Mouse (Mus musculus): ENCODE results near the gene Safb. TPM values are rescaled to one million over a fixed set of nuclear protein-coding genes. Genes with fewer than 3 reads are reported as not detected.
A peak's percentile ranks its signal among the peaks of the same experiment; 100 is the strongest.

Safb gene
- 159 TPM for polyA plus RNA-seq (2021)

- ChIA-PET CTCF (no interaction called here), POLR2A (interaction anchor here (0.7 to 2.8 kb wide), 4 partner anchors 10 to 280 kb away, joined by 3 to 10 read pairs (median 4); no protein-coding TSS in a partner anchor)
- H3K27me3 ChIP-seq, result no peaks in the 10 kb centered on the region
- TF ChIP-seq CTCF (IDR thresholded peaks at IDR 0.05), result no peak
- in situ Hi-C loops (cut with MboI; ENCODE audit: low pct_unique_long_range_greater_than_20kb), result no loop called here
- ATAC-seq, result peak; percentile 79
- peak; percentile 93 for DNase-seq (ENCODE audit: low read depth, low spot score)
These were observed at the start of gene Safb, which contains the start of gene Safb2 for GRCm38 (mm10) chr17:56584257-56585130. Gene Safb, plus strand, starts transcription at chr17:56584825. Gene Safb2, minus strand, starts transcription at chr17:56584585.

- in situ Hi-C loops (cut with MboI; ENCODE audit: low pct_unique_long_range_greater_than_20kb), result loop anchor here (5.0 kb wide), 1 partner anchor 54 kb away; no protein-coding TSS in a partner anchor
- H3K27me3 ChIP-seq, result no peaks in the 10 kb centered on the region
- ChIA-PET POLR2A (interaction anchor here (0.5 kb wide), 1 partner anchor 245 kb away, joined by 3 read pairs; no protein-coding TSS in a partner anchor), CTCF (interaction anchor here (1.3 kb wide), 1 partner anchor 16 kb away, joined by 3 read pairs; no protein-coding TSS in a partner anchor)
- no peak for DNase-seq (ENCODE audit: low read depth, low spot score)
- no peak for TF ChIP-seq CTCF (IDR thresholded peaks at IDR 0.05)
- no peak for ATAC-seq
These were observed 48.4 kb upstream of the Safb start for GRCm38 (mm10) chr17:56536192-56536591.

GRCm38 (mm10) chr17:56536874-56537273, 47.8 kb upstream of the Safb start:
- no peak for TF ChIP-seq CTCF (IDR thresholded peaks at IDR 0.05)
- ATAC-seq (no peak), DNase-seq (ENCODE audit: low read depth, low spot score) (no peak)
- CTCF ChIA-PET, result no interaction called here
- POLR2A ChIA-PET, result no interaction called here
- H3K27me3 ChIP-seq, result no peaks in the 10 kb centered on the region
- in situ Hi-C loops (cut with MboI; ENCODE audit: low pct_unique_long_range_greater_than_20kb), result loop anchor here (5.0 kb wide), 1 partner anchor 55 kb away; no protein-coding TSS in a partner anchor

GRCm38 (mm10) chr17:56537912-56538311, 46.7 kb upstream of the Safb start:
- POLR2A ChIA-PET, result no interaction called here
- CTCF ChIA-PET, result interaction anchor here (0.7 kb wide), 1 partner anchor 35 kb away, joined by 3 read pairs; no protein-coding TSS in a partner anchor
- H3K27me3 ChIP-seq, result no peaks in the 10 kb centered on the region
- TF ChIP-seq CTCF (IDR thresholded peaks at IDR 0.05), result no peak
- no peak for ATAC-seq
- in situ Hi-C loops (cut with MboI; ENCODE audit: low pct_unique_long_range_greater_than_20kb), result loop anchor here (5.0 kb wide), 1 partner anchor 56 kb away; no protein-coding TSS in a partner anchor
- DNase-seq (ENCODE audit: low read depth, low spot score), result no peak

GRCm38 (mm10) chr17:56540562-56540975, 44.1 kb upstream of the Safb start:
- no peak for ATAC-seq
- POLR2A ChIA-PET, result no interaction called here
- no peaks in the 10 kb centered on the region for H3K27me3 ChIP-seq
- CTCF ChIA-PET, result no interaction called here
- no peak for TF ChIP-seq CTCF (IDR thresholded peaks at IDR 0.05)
- in situ Hi-C loops (cut with MboI; ENCODE audit: low pct_unique_long_range_greater_than_20kb), result loop anchor here (5.0 kb wide), 1 partner anchor 33 kb away; no protein-coding TSS in a partner anchor
- no peak for DNase-seq (ENCODE audit: low read depth, low spot score)

- in situ Hi-C loops (cut with MboI; ENCODE audit: low pct_unique_long_range_greater_than_20kb), result loop anchor here (5.0 kb wide), 1 partner anchor 35 kb away; no protein-coding TSS in a partner anchor
- ATAC-seq (no peak), DNase-seq (ENCODE audit: low read depth, low spot score) (no peak)
- H3K27me3 ChIP-seq, result no peaks in the 10 kb centered on the region
- ChIA-PET POLR2A (no interaction called here), CTCF (no interaction called here)
- no peak for TF ChIP-seq CTCF (IDR thresholded peaks at IDR 0.05)
These were observed 41.9 kb upstream of the Safb start for GRCm38 (mm10) chr17:56542736-56543135.

- POLR2A ChIA-PET, result no interaction called here
- H3K27me3 ChIP-seq, result no peaks in the 10 kb centered on the region
- CTCF ChIA-PET, result interaction anchor here (2.0 kb wide), 1 partner anchor 15 kb away, joined by 4 read pairs; no protein-coding TSS in a partner anchor
- in situ Hi-C loops (cut with MboI; ENCODE audit: low pct_unique_long_range_greater_than_20kb), result loop anchor here (5.0 kb wide), 1 partner anchor 36 kb away; no protein-coding TSS in a partner anchor
- DNase-seq (ENCODE audit: low read depth, low spot score), result no peak
- no peak for TF ChIP-seq CTCF (IDR thresholded peaks at IDR 0.05)
- no peak for ATAC-seq
These were observed 40.9 kb upstream of the Safb start for GRCm38 (mm10) chr17:56543684-56544224.

- CTCF ChIA-PET, result interaction anchor here (2.0 kb wide), 1 partner anchor 14 kb away, joined by 4 read pairs; no protein-coding TSS in a partner anchor
- ATAC-seq, result no peak
- POLR2A ChIA-PET, result no interaction called here
- in situ Hi-C loops (cut with MboI; ENCODE audit: low pct_unique_long_range_greater_than_20kb), result loop anchor here (5.0 kb wide), 1 partner anchor 38 kb away; no protein-coding TSS in a partner anchor
- H3K27me3 ChIP-seq, result no peaks in the 10 kb centered on the region
- no peak for DNase-seq (ENCODE audit: low read depth, low spot score)
- no peak for TF ChIP-seq CTCF (IDR thresholded peaks at IDR 0.05)
These were observed 39.8 kb upstream of the Safb start for GRCm38 (mm10) chr17:56544699-56545387.

- POLR2A ChIA-PET, result no interaction called here
- ATAC-seq (no peak), DNase-seq (ENCODE audit: low read depth, low spot score) (no peak)
- in situ Hi-C loops (cut with MboI; ENCODE audit: low pct_unique_long_range_greater_than_20kb), result no loop called here
- CTCF ChIA-PET, result interaction anchor here (3.5 kb wide), 1 partner anchor 13 kb away, joined by 14 read pairs; no protein-coding TSS in a partner anchor
- no peaks in the 10 kb centered on the region for H3K27me3 ChIP-seq
- no peak for TF ChIP-seq CTCF (IDR thresholded peaks at IDR 0.05)
These were observed 38.7 kb upstream of the Safb start for GRCm38 (mm10) chr17:56545945-56546344.

- DNase-seq (ENCODE audit: low read depth, low spot score) (no peak), ATAC-seq (no peak)
- H3K27me3 ChIP-seq, result no peaks in the 10 kb centered on the region
- in situ Hi-C loops (cut with MboI; ENCODE audit: low pct_unique_long_range_greater_than_20kb), result no loop called here
- no peak for TF ChIP-seq CTCF (IDR thresholded peaks at IDR 0.05)
- POLR2A ChIA-PET, result no interaction called here
- CTCF ChIA-PET, result interaction anchor here (1.6 to 3.5 kb wide), 2 partner anchors 12 to 190 kb away, joined by 6 to 14 read pairs; no protein-coding TSS in a partner anchor
These were observed 38.0 kb upstream of the Safb start for GRCm38 (mm10) chr17:56546576-56546975.

All from Patski (cell line).